Mouse (Mus musculus) kidney, adult 2 months (tissue): ENCODE results near the gene Znrf4. TPM values are rescaled to one million over a fixed set of nuclear protein-coding genes. Genes with fewer than 3 reads are reported as not detected.

Experiments used
- DNase-seq: peaks from one replicate; pipeline ENCODE4 v3.0.0; 2021
- H3K27ac ChIP-seq: fragments of 200-500 bp; 2 replicates; pipeline ENCODE4 v1.5.1; 2012; ENCODE audit warnings: low read depth, low read length, control low read depth, inconsistent platforms; ENCODE audit not compliant: insufficient read depth
- H3K27me3 ChIP-seq: fragments of 200-500 bp; replicated peaks from 2 replicates; pipeline ENCODE4 v1.6.1; 2012; ENCODE audit warnings: mild to moderate bottlenecking, moderate library complexity, low read length, inconsistent platforms; ENCODE audit not compliant: control insufficient read depth, insufficient read depth
- H3K36me3 ChIP-seq: fragments of 200-500 bp; 2 replicates; pipeline ENCODE4 v1.6.1; 2012; ENCODE audit warnings: mild to moderate bottlenecking, moderate library complexity, low read length, inconsistent platforms; ENCODE audit not compliant: control insufficient read depth, insufficient read depth
- H3K4me1 ChIP-seq: fragments of 200-500 bp; 2 replicates; pipeline ENCODE4 v1.6.1; 2011; ENCODE audit warnings: low read length; ENCODE audit not compliant: control insufficient read depth, insufficient read depth
- H3K4me3 ChIP-seq: fragments of 200-500 bp; 2 replicates; pipeline ENCODE4 v1.5.1; 2011; ENCODE audit warnings: mild to moderate bottlenecking, low read depth, low read length, control low read depth; ENCODE audit not compliant: insufficient read depth
- CTCF ChIP-seq: fragments of 200-500 bp; conservative IDR thresholded peaks from 2 replicates; pipeline ENCODE4 v1.5.1; 2011; ENCODE audit warnings: low read depth, mild to moderate bottlenecking, control low read depth, low read length, moderate library complexity, mixed read lengths; ENCODE audit not compliant: insufficient read depth, insufficient read length
- POLR2A ChIP-seq: fragments of 200-500 bp; IDR thresholded peaks from one replicate; pipeline ENCODE4 v1.6.1; 2011; ENCODE audit warnings: low read depth, low read length, control low read depth
- WGBS: fragments of 180-500 bp; shearing (Covaris S2); methylation state at CpG from one replicate; pipeline ENCODE4 v1.1.7; 2018; 5-methylcytosine and 5-hydroxymethylcytosine counted together
- polyA plus RNA-seq: library from polyadenylated mRNA; depleted of rRNA; stranded (reverse); fragments of >200 nt; gene quantifications from 2 replicates; pipeline ENCODE4 v1.2.3, GENCODE M21; 2012

Gene Znrf4
- polyA plus RNA-seq, 1 experiment: 0.17 TPM

DNA sequence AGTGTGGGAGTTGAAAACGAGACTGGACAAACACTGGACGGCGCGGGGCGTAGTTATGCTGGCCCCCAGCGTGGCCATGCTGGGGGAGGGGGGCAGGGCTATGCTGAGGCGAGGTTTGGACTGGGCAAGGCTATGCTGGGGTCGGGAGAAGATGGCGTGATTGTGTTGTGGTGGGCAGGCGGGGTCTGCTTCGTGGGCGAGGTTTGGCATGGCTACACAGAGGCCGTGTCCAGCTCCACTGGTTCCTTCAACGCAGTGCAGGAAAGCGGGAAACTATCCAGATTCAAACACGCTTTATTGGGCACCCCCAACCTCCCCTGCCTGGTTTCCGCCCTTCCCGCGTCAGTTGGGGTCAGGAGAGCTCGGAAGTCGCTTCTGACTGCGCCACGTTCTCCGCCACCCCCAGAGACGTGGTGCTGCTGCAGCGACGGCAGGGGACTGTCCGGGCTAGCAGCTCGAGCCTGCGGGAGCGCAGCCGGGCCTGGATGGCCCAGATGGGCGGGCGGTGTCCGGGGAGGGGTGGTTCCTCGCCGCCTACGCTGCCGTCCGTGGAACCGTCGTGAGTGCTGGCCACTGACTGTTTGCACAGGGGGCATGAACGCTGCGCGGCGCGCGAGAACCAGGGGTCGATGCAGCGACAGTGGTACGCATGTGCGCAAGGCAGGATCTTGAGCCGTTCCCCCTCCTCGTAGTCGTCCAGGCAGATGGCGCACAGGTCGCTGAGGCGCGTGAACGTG lies 1.1 kb downstream of the Znrf4 start:
- no peak for DNase-seq
- Histone ChIP-seq H3K36me3 (no peaks in the 10 kb centered on the region), H3K4me1 (no peaks in the 10 kb centered on the region), H3K4me3 (no peak overlapping the region), H3K27me3 (no peaks in the 10 kb centered on the region), H3K27ac (no peak overlapping the region)
- TF ChIP-seq CTCF (no peak), POLR2A (no peak)
- 4% methylated on average over 59 of the region's 60 CpGs for WGBS

DNA sequence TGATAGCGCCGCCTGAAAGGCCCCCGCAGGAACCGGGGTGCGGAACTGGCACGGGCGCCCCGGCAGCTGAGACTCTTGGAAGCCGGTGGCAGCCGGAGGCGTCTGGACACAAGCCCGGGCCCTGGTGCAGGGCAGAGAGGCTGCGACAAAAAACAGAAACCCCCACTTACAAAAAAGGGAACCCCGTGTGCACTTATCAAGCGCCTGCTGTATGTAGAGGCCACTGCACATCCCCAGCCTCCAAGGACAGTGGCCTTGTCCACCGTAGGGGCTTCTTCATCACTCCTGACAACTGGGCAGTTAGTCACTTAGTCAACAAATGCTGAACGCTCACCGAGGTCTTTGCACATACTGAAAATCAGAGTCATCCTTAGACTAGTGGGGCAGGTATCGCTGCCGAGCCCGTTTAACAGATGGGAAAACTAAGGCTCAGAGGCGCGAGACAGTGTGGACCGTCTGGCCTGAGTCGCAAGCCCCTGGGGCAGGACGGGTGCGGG lies 1.7 kb downstream of the Znrf4 start:
- no peaks in the 10 kb centered on the region for H3K27me3 ChIP-seq
- H3K27ac ChIP-seq: no peak overlapping the region
- WGBS: 25% methylated on average over 27 of the region's 27 CpGs
- no peak overlapping the region for H3K4me3 ChIP-seq
- no peaks in the 10 kb centered on the region for H3K4me1 ChIP-seq
- no peaks in the 10 kb centered on the region for H3K36me3 ChIP-seq
- TF ChIP-seq POLR2A (no peak), CTCF (no peak)
- no peak for DNase-seq

DNA sequence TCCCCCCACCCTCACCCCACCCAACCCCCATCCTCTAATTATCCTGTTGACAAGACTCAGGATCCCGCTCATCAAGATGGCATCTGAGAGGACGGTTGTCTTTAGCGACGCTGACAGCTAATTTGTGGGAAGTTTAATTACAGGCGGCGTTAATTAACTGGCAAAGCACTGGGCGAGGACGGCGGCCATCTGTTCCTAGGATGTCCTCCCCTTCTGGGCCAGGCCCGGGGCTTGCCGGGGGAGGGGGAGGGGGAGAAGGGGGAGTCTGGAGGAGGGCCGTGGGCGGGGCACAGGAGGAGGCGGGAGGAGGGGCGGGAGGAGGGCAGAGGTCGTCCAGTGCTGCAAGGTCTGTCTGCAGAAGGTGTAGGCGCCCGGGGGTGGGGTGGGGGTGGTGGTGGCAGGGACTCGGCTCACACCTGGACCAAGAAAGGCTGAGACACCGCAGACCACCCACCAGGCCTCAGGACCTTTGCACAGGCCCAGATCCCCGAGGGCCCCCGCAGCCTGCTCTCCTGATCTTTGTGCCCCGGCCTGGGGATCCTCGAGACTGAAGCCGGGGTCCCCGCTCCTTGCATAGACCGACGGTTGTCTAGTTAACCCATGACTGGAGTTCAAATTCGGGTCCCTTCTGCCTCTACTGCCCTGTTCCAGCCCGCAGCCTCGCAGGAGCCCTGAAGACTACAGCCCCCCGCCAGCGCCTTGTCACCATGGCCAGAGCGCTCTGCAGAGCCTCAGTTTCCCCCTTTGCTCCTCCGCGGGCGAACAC lies 2.3 kb downstream of the Znrf4 start:
- no peak for TF ChIP-seq CTCF
- TF ChIP-seq POLR2A: no peak
- DNase-seq: no peak
- WGBS: 9% methylated on average over 37 of the region's 37 CpGs
- Histone ChIP-seq H3K27me3 (no peaks in the 10 kb centered on the region), H3K27ac (no peak overlapping the region), H3K36me3 (no peaks in the 10 kb centered on the region), H3K4me1 (no peaks in the 10 kb centered on the region), H3K4me3 (no peak overlapping the region)

DNA sequence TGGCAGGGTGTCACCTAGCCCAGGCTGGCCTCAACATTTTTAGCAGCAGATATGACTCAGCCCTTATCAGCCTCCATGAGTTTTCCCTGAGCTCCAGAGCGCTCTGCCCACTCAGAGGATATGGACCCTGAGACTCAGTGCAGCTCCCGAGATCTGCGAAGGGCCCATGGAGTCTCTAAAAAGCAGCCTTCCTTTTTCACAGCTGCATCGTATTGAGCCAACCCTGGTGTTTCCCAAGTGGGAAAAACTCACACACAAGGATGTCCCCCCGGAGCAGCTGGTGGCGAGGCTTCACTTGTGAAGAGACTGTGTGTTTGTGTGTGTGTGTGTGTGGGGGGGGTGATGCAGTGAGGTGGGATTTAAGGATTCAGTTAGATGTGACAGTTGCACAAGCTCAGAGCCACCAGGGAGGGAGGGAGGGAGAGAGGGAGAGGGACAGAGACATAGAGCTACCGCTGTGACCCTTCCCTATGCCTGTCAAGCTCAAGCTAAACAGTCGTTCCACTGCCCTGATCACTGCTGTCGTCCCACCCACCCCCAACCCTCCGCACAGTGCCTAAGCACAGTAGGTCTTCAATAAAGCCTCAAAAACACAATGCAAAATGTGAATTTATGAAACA lies 3.1 kb downstream of the Znrf4 start:
- no peak for DNase-seq

DNA sequence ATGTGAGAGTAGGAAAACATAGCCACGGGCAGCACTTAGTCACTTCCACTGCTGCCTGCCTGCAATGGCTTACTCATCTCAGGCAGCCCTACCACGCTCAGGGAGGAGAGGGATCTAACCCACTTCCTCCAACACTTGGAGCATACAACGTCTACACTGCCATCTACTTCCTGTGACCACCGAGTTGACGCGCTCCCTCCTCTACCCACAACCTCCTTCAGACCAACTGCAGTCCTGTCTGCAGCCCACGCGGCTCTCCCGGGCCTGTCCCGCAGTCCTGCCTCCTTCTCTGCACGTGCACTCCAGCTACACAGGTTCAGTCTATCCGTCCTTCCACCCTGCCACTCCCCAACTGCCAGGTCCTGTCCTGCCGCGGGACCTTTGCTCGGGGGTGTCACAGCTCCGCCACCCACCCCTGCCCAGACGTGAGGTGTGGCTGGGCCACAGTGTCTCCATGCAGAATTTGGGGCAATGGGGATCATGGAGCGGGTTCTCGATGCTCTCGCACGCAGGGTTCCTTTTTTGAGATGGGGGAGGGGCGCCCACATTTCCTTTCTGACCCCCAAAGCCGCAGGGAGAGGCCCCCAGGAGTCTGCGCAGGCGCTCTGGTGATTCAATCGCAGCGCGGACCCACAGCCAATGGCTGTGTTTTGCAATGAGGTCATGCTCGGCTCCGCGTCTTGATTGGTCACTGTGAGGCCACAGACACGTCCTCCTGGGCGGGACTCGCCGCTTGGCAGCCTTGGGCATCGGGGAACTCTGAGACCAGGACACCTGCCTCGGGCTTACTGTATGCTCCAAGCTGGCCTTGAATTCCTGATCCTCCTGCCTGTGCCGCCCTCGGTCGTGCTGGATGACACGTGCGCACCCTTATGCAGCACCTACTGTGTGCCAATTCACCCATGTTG lies 4.8 kb downstream of the Znrf4 start:
- TF ChIP-seq CTCF (no peak), POLR2A (no peak)
- Histone ChIP-seq H3K4me1 (no peaks in the 10 kb centered on the region), H3K27me3 (no peaks in the 10 kb centered on the region), H3K27ac (peak overlapping the region; percentile 14; the same call in 1 of the 2 replicates), H3K4me3 (peak overlapping the region; percentile 58), H3K36me3 (no peaks in the 10 kb centered on the region)
- 1% methylated on average over 42 of the region's 42 CpGs for WGBS
- peak; percentile 97 for DNase-seq

More for the DNA sequence above, 3.1 kb downstream of the Znrf4 start:
- Histone ChIP-seq H3K27me3 (no peaks in the 10 kb centered on the region), H3K36me3 (no peaks in the 10 kb centered on the region), H3K4me1 (no peaks in the 10 kb centered on the region), H3K4me3 (no peak overlapping the region), H3K27ac (no peak overlapping the region)
- 56% methylated on average over 10 of the region's 10 CpGs for WGBS
- TF ChIP-seq CTCF (no peak), POLR2A (no peak)

DNA sequence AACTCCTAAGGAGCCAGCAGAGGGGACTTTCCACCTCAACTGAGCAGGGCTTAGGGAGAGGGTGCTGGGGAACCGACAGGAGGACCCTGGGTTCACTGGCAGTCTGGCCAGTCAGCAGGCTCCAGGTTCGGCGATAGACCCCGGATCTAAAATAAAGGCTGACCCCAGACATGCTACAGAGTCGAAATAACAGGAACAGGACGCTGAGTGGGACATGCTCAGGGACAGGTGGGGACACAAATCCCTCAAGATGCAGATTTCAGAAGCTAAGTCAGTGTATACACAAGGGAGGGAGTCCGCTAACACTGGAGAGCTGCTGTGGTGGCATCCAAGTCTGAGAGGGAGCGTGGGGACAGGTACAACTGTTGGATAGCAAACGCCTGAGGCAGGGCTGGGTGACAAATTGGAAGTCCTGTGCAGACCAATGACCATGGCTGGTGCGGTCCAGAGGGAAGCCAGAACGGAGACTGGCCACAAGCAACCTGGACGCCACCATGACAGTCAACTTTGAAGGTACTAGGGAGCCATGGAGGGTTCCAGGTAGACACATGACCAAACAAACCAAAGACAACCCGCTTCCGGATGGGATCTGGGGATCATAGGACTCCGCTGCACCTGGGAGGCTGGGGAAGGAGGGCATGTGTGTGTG lies 5.7 kb downstream of the Znrf4 start:
- no peak for DNase-seq

More for the DNA sequence above, 5.7 kb downstream of the Znrf4 start:
- WGBS: 66% methylated on average over 15 of the region's 15 CpGs
- TF ChIP-seq CTCF (no peak), POLR2A (no peak)
- H3K27ac ChIP-seq: no peak overlapping the region
- H3K36me3 ChIP-seq: no peaks in the 10 kb centered on the region
- no peaks in the 10 kb centered on the region for H3K27me3 ChIP-seq
- 0 out of 2 replicates have a peak overlapping the region, but pooled peaks have one; percentile 58 for H3K4me3 ChIP-seq
- no peaks in the 10 kb centered on the region for H3K4me1 ChIP-seq
